Mouse (Mus musculus) neural tube, embryonic 14.5 days (tissue): ENCODE results near the gene Rpe. TPM values are rescaled to one million over a fixed set of nuclear protein-coding genes. Genes with fewer than 3 reads are reported as not detected.

Experiments
- ATAC-seq: fragments of 200-750 bp; cut with Nextera tagmentation; 2 replicates; pipeline ENCODE4 v1.8.0; 2017; ENCODE audit warnings: low read depth, mild to moderate bottlenecking, moderate TSS enrichment, moderate library complexity
- H3K27ac ChIP-seq: fragments of 300-500 bp; sonication (generic); 2 replicates; pipeline ENCODE4 v1.5.1; 2014; ENCODE audit warnings: low read depth, mild to moderate bottlenecking, control low read depth, low read length, moderate library complexity, mixed read lengths
- H3K27me3 ChIP-seq: fragments of 300-500 bp; sonication (generic); 2 replicates; pipeline ENCODE4 v1.6.1; 2014; ENCODE audit warnings: low read length; ENCODE audit not compliant: control insufficient read depth, insufficient read depth
- H3K36me3 ChIP-seq: fragments of 300-500 bp; sonication (generic); 2 replicates; pipeline ENCODE4 v1.6.1; 2014; ENCODE audit warnings: low read length, mixed read lengths; ENCODE audit not compliant: control insufficient read depth, insufficient read depth
- H3K4me1 ChIP-seq: fragments of 300-500 bp; sonication (generic); 2 replicates; pipeline ENCODE4 v1.6.1; 2014; ENCODE audit warnings: low read length; ENCODE audit not compliant: control insufficient read depth, insufficient read depth
- H3K4me2 ChIP-seq: fragments of 300-500 bp; sonication (generic); 2 replicates; pipeline ENCODE4 v1.6.1; 2014; ENCODE audit warnings: mild to moderate bottlenecking, low read depth, low read length, control low read depth
- H3K4me3 ChIP-seq: fragments of 300-500 bp; sonication (generic); 2 replicates; pipeline ENCODE4 v1.5.1; 2014; ENCODE audit warnings: low read depth, low read length, control low read depth, mixed read lengths
- H3K9ac ChIP-seq: fragments of 300-500 bp; sonication (generic); replicated peaks from 2 replicates; pipeline ENCODE4 v1.6.1; 2014; ENCODE audit warnings: low read depth, mild to moderate bottlenecking, control low read depth, low read length, mixed read lengths
- H3K9me3 ChIP-seq: fragments of 300-500 bp; sonication (generic); 2 replicates; pipeline ENCODE4 v1.6.1; 2016; ENCODE audit warnings: low read length; ENCODE audit not compliant: control insufficient read depth
- WGBS: fragments of 180-500 bp; shearing (Covaris S2); extraction: QIAGEN DNeasy Blood & Tissue Kit; methylation state at CpG from one replicate; pipeline ENCODE4 v1.1.7; 2014; 5-methylcytosine and 5-hydroxymethylcytosine counted together
- polyA plus RNA-seq: library from polyadenylated mRNA; unstranded; fragments of >200 nt; fragmentation: Nextera tagmentation; extraction: Ambion mirVana; gene quantifications from 2 replicates; pipeline ENCODE4 v1.2.1, GENCODE M21; 2014

The Rpe gene
- polyA plus RNA-seq, 1 experiment from 2014 or later: 40.8 TPM

- WGBS: 99% methylated on average over 3 of the region's 3 CpGs
- H3K9me3 ChIP-seq: no peaks in the 10 kb centered on the region
- no peak overlapping the region for H3K4me2 ChIP-seq
- H3K4me1 ChIP-seq: no peaks in the 10 kb centered on the region
- H3K9ac ChIP-seq: no peak overlapping the region
- ATAC-seq: no peak
- H3K27ac ChIP-seq: no peak overlapping the region
- H3K36me3 ChIP-seq: peaks cover 13% of the 10 kb centered on the region; the same call in 1 of the 2 replicates
- no peaks in the 10 kb centered on the region for H3K27me3 ChIP-seq
- no peak overlapping the region for H3K4me3 ChIP-seq
Observed at GRCm38 (mm10) chr1:66712859-66713258, 12.2 kb downstream of the Rpe start.

- Histone ChIP-seq H3K36me3 (peaks cover 13% of the 10 kb centered on the region; the same call in 1 of the 2 replicates), H3K27ac (no peak overlapping the region), H3K9me3 (no peaks in the 10 kb centered on the region), H3K4me3 (no peak overlapping the region), H3K9ac (no peak overlapping the region), H3K4me1 (no peaks in the 10 kb centered on the region), H3K27me3 (no peaks in the 10 kb centered on the region), H3K4me2 (no peak overlapping the region)
- WGBS: 83% methylated on average over 1 of the region's 1 CpGs
- no peak for ATAC-seq
Observed at GRCm38 (mm10) chr1:66730581-66730980, 29.9 kb downstream of the Rpe start.

- H3K27me3 ChIP-seq: no peaks in the 10 kb centered on the region
- H3K27ac ChIP-seq: no peak overlapping the region
- no peaks in the 10 kb centered on the region for H3K9me3 ChIP-seq
- ATAC-seq: no peak
- no peaks in the 10 kb centered on the region for H3K36me3 ChIP-seq
- no peak overlapping the region for H3K4me2 ChIP-seq
- no peak overlapping the region for H3K4me3 ChIP-seq
- no peak overlapping the region for H3K9ac ChIP-seq
- 67% methylated on average over 1 of the region's 1 CpGs for WGBS
- H3K4me1 ChIP-seq: no peaks in the 10 kb centered on the region
Observed at GRCm38 (mm10) chr1:66768764-66769163, 68.1 kb downstream of the Rpe start.

Other genes with a start within 250 kb of the Rpe start
- 12.7 and 21.3 TPM in 2 replicates for gene Unc80, start 232.5 kb upstream of the Rpe start, polyA plus RNA-seq
- gene Kansl1l, start 116.7 kb downstream of the Rpe start, polyA plus RNA-seq: 15.6 and 16.6 TPM in 2 replicates
- gene Acadl, start 162.4 kb downstream of the Rpe start, polyA plus RNA-seq: 40.7 and 60.7 TPM in 2 replicates
- 3.6 and 7.3 TPM in 2 replicates for gene Myl1, start 244.6 kb downstream of the Rpe start, polyA plus RNA-seq